Mouse (Mus musculus) ES-Bruce4 (cell line): ENCODE data around the gene Olfr556. TPM values are rescaled to one million over a fixed set of nuclear protein-coding genes. Genes with fewer than 3 reads are reported as not detected.

Experiments used
- H3K27ac ChIP-seq: 2 replicates; pipeline ENCODE4 v1.5.1; 2012; ENCODE audit warnings: low read length, inconsistent platforms; ENCODE audit not compliant: insufficient read depth
- H3K27me3 ChIP-seq: 2 replicates; pipeline ENCODE4 v1.6.1; 2012; ENCODE audit warnings: mild to moderate bottlenecking, low read length, inconsistent platforms; ENCODE audit not compliant: control insufficient read depth, poor library complexity, insufficient read depth, severe bottlenecking
- H3K36me3 ChIP-seq: 2 replicates; pipeline ENCODE4 v1.6.1; 2012; ENCODE audit warnings: inconsistent platforms, mild to moderate bottlenecking, low read length, moderate library complexity; ENCODE audit not compliant: control insufficient read depth, poor library complexity, insufficient read depth, severe bottlenecking
- H3K4me1 ChIP-seq: one replicate; pipeline ENCODE4 v1.8.1; 2011; ENCODE audit warnings: low read length; ENCODE audit not compliant: control insufficient read depth, insufficient read depth
- H3K4me3 ChIP-seq: 2 replicates; pipeline ENCODE4 v1.5.1; 2011; ENCODE audit warnings: low read depth, mild to moderate bottlenecking, low read length
- H3K9ac ChIP-seq: 2 replicates; pipeline ENCODE4 v1.6.1; 2012; ENCODE audit warnings: low read depth, mild to moderate bottlenecking, inconsistent platforms; ENCODE audit not compliant: poor library complexity, severe bottlenecking
- H3K9me3 ChIP-seq: replicated peaks from 2 replicates; pipeline ENCODE4 v1.6.1; 2012; ENCODE audit warnings: mild to moderate bottlenecking, low read length, inconsistent platforms; ENCODE audit not compliant: control insufficient read depth, poor library complexity, insufficient read depth, severe bottlenecking
- CTCF ChIP-seq: IDR thresholded peaks from one replicate; pipeline ENCODE4 v1.8.1; 2011; ENCODE audit warnings: low read depth, low read length
- EP300 ChIP-seq: IDR thresholded peaks from 2 replicates; pipeline ENCODE4 v1.6.1; 2011; ENCODE audit warnings: low read depth, low read length; ENCODE audit not compliant: insufficient read depth
- POLR2A ChIP-seq: IDR thresholded peaks from one replicate; pipeline ENCODE4 v1.8.1; 2011; ENCODE audit warnings: low read length; ENCODE audit not compliant: insufficient read depth
- polyA plus RNA-seq: library from polyadenylated mRNA; stranded (reverse); fragments of >200 nt; gene quantifications from 2 replicates; pipeline ENCODE4 v1.2.4, GENCODE M21; 2011; ENCODE audit warnings: low read depth; ENCODE audit not compliant: missing spikeins, insufficient read depth, insufficient read length

Olfr556 gene
- polyA plus RNA-seq, 1 experiment, result not detected

DNA sequence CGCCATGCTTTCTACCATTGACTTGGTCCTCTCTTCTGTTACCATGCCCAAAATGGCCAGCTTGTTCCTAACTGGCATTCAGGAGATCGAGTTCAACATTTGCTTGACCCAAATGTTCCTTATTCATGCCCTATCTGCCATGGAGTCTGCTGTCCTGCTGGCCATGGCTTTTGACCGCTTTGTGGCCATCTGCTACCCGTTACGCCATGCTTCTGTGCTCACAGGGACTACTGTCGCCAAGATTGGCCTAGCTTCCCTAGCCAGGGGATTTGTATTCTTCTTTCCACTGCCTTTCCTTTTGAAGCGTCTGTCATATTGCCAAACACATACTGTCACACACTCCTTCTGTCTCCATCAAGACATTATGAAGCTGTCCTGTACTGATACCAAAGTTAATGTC, 33.8 kb downstream of the Olfr556 start:
- Histone ChIP-seq H3K9me3 (no peaks in the 10 kb centered on the region), H3K4me3 (no peak overlapping the region), H3K4me1 (no peaks in the 10 kb centered on the region), H3K9ac (no peak overlapping the region), H3K27me3 (no peaks in the 10 kb centered on the region), H3K27ac (no peak overlapping the region), H3K36me3 (no peaks in the 10 kb centered on the region)
- TF ChIP-seq CTCF (no peak), POLR2A (no peak), EP300 (no peak)

GRCm38 (mm10) chr7:102701915-102702314, 37.2 kb downstream of the Olfr556 start, which contains the start of gene Olfr558:
Olfr558 (plus strand) TSS chr7:102702215.
- TF ChIP-seq POLR2A, result no peak
- TF ChIP-seq CTCF, result no peak
- TF ChIP-seq EP300, result no peak
- no peak within 1 kb of the TSS for H3K27ac ChIP-seq

GRCm38 (mm10) chr7:102718970-102719369, 54.3 kb downstream of the Olfr556 start, which contains the start of gene Olfr33:
Olfr33 (minus strand) TSS chr7:102719070.
- no peak for TF ChIP-seq EP300
- no peak for TF ChIP-seq POLR2A
- no peak for TF ChIP-seq CTCF
- Histone ChIP-seq H3K9me3 (no peaks in the 10 kb centered on the region), H3K9ac (no peak within 1 kb of the TSS), H3K36me3 (no peaks in the 10 kb centered on the region), H3K4me3 (no peak within 1 kb of the TSS), H3K4me1 (no peaks in the 10 kb centered on the region), H3K27me3 (no peaks in the 10 kb centered on the region), H3K27ac (no peak within 1 kb of the TSS)

More at GRCm38 (mm10) chr7:102701915-102702314, 37.2 kb downstream of the Olfr556 start, which contains the start of gene Olfr558:
- no peaks in the 10 kb centered on the region for H3K27me3 ChIP-seq
- H3K9ac ChIP-seq, result no peak within 1 kb of the TSS
- H3K36me3 ChIP-seq, result no peaks in the 10 kb centered on the region
- H3K4me1 ChIP-seq, result no peaks in the 10 kb centered on the region
- H3K9me3 ChIP-seq, result no peaks in the 10 kb centered on the region
- H3K4me3 ChIP-seq, result no peak within 1 kb of the TSS

Other genes starting within 250 kb of the Olfr556 start
- 157 and 167 TPM in 2 replicates for gene Rrm1, start 223.2 kb upstream of the Olfr556 start, polyA plus RNA-seq
- not detected in 2 replicates for gene Olfr543, start 183.2 kb upstream of the Olfr556 start, polyA plus RNA-seq
- gene Olfr544, start 176.6 kb upstream of the Olfr556 start, polyA plus RNA-seq, result not detected in 2 replicates
- not detected in 2 replicates for gene Olfr545, start 165.3 kb upstream of the Olfr556 start, polyA plus RNA-seq
- gene Olfr547, start 130.2 kb upstream of the Olfr556 start, polyA plus RNA-seq, result not detected in 2 replicates
- gene Olfr548-ps1, start 124.0 kb upstream of the Olfr556 start, polyA plus RNA-seq, result not detected in 2 replicates
- gene Olfr549, start 115.0 kb upstream of the Olfr556 start, polyA plus RNA-seq, result not detected in 2 replicates
- gene Trim21, start 99.4 kb upstream of the Olfr556 start, polyA plus RNA-seq, result 8.6 and 9.9 TPM in 2 replicates
- gene Olfr550, start 93.5 kb upstream of the Olfr556 start, polyA plus RNA-seq, result not detected in 2 replicates
- gene Olfr551, start 73.0 kb upstream of the Olfr556 start, polyA plus RNA-seq, result not detected in 2 replicates
- gene Olfr552, start 67.1 kb upstream of the Olfr556 start, polyA plus RNA-seq, result not detected in 2 replicates
- not detected in 2 replicates for gene Olfr553, start 46.7 kb upstream of the Olfr556 start, polyA plus RNA-seq
- not detected in 2 replicates for gene Olfr554, start 26.5 kb upstream of the Olfr556 start, polyA plus RNA-seq
- gene Olfr555, start 6.1 kb upstream of the Olfr556 start, polyA plus RNA-seq, result not detected in 2 replicates
- 7.6 and 9.9 TPM in 2 replicates for gene Trim68, start 22.4 kb downstream of the Olfr556 start, polyA plus RNA-seq
- not detected in 2 replicates for gene Olfr557, start 31.0 kb downstream of the Olfr556 start, polyA plus RNA-seq
- not detected in 2 replicates for gene Olfr558, start 37.3 kb downstream of the Olfr556 start, polyA plus RNA-seq
- gene Olfr33, start 54.2 kb downstream of the Olfr556 start, polyA plus RNA-seq, result not detected in 2 replicates
- gene Olfr559, start 62.6 kb downstream of the Olfr556 start, polyA plus RNA-seq, result not detected in 2 replicates
- not detected in 2 replicates for gene Olfr560, start 94.5 kb downstream of the Olfr556 start, polyA plus RNA-seq
- not detected in 2 replicates for gene Olfr78, start 94.6 kb downstream of the Olfr556 start, polyA plus RNA-seq
- not detected in 2 replicates for gene Olfr561, start 106.3 kb downstream of the Olfr556 start, polyA plus RNA-seq
- not detected in 2 replicates for gene Olfr564, start 138.6 kb downstream of the Olfr556 start, polyA plus RNA-seq
- gene Olfr566, start 193.9 kb downstream of the Olfr556 start, polyA plus RNA-seq, result not detected in 2 replicates
- gene Olfr568, start 212.2 kb downstream of the Olfr556 start, polyA plus RNA-seq, result not detected in 2 replicates
- gene Olfr569, start 226.0 kb downstream of the Olfr556 start, polyA plus RNA-seq, result not detected in 2 replicates
- not detected in 2 replicates for gene Olfr570, start 229.7 kb downstream of the Olfr556 start, polyA plus RNA-seq